Mouse (Mus musculus) left cerebral cortex, adult 18-20 months (tissue): ENCODE data around the gene Pde10a. TPM values are rescaled to one million over a fixed set of nuclear protein-coding genes. Genes with fewer than 3 reads are reported as not detected.
A peak's percentile ranks its signal among the peaks of the same experiment; 100 is the strongest.

Experiments used
- DNase-seq, 2 experiments: peaks; one replicate each; pipeline ENCODE4 v3.0.0; 2021 to 2022; ENCODE audit warnings: low spot score in 2 of 2, mixed read lengths in 1 of 2
- total RNA-seq, 2 experiments: library from RNA; stranded (reverse); gene quantifications; 2 replicates each; pipeline ENCODE4 v1.2.3; 2021

Pde10a gene
- total RNA-seq, 2 experiments from 2014 or later: 82.9 to 134 TPM

DNA sequence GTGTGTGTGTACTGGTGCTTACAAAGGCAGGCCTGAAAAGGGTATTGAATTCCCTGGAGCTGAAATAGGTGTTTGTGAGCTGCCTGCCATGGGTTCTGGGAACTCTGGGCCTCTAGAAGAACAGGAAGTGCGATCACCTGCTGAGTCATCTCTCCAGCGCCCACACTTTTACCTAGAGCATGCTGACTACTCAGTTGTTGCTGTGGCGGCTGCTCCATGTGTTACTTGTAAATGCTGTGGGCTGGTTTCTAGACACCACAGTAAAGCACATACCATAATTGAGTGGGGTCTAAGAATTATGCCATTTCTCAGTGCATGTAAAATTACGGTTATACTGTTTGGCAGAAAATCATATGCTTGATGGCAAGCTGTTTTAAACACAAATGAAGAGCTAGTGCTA lies 477.3 kb downstream of the Pde10a start:
- peak; percentile 55 to 67 for DNase-seq

DNA sequence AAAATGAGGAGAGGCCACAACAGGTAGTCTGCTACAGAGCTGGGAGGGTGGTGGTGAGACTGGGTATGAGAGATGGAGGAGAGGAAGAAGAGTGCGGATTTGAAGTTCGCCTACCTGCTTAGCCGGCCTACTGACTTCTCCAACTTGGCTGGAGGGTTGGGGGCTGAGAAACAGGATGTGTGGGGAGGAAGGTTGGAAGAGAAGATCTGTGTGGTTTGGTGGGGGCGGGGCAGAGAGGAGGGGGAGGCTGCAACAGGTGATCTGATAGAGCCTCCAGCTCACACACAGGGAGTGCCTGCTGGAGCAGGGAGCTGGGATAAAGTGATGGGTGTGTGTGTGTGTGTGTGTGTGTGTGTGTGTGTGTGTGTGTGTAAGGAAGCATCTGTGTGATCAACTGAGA lies 479.3 kb downstream of the Pde10a start:
- DNase-seq: no peak

DNA sequence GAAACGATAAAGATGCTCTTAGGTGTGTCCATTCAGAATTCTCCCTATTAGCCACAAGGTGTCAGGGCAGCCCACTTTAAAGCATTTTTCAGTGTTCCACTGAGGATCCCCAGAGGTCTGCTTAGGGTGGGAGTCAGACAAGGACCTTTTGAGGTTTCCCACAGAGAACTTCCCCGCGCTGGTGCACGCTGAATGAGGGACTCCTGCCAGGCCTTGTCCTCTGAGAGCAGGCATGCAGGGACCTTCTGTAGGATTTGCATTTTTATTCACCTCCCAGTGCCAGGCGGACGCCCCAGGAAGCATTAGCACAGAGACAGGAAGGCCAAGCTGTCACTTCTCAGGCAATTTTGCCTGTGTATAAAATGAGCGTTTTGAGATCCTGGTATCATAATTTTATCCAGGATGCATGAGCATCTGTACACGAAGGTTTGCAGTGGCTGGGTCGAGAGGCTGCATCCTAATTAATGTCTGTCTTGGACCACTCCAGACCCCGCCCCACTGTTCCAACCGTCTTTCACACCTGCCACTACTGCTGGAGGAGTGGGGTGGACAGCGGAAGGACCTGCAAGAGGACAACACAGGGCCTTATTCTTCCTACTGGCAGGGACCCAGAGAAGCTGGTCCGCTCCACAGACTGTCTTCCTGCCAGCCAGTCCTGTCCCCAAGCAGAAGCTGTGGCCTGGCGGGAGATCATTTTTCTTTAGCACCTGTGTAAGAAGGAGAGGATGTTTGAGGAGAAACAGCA lies 498.2 kb downstream of the Pde10a start:
- peak; percentile 3 to 10 for DNase-seq

DNA sequence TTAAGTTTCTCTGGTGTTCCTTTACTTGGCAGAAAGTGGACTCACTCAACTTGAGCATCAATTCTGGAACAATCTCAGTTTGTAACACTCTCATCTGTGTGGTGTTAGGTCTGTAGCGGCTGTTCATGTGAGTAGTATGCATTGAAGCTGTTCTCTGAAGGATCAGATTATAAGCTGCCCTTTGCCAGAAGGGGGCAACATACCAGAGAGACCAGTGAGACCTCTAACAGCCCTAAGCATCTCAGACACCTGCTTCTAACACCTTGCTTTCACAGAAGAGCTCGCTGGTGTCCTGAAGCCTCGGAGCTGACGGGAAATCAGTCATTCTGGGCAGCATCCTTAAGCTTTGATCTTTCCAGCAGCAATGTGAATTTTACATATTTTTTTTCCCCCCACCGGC lies 505.0 kb downstream of the Pde10a start:
- no peak for DNase-seq

DNA sequence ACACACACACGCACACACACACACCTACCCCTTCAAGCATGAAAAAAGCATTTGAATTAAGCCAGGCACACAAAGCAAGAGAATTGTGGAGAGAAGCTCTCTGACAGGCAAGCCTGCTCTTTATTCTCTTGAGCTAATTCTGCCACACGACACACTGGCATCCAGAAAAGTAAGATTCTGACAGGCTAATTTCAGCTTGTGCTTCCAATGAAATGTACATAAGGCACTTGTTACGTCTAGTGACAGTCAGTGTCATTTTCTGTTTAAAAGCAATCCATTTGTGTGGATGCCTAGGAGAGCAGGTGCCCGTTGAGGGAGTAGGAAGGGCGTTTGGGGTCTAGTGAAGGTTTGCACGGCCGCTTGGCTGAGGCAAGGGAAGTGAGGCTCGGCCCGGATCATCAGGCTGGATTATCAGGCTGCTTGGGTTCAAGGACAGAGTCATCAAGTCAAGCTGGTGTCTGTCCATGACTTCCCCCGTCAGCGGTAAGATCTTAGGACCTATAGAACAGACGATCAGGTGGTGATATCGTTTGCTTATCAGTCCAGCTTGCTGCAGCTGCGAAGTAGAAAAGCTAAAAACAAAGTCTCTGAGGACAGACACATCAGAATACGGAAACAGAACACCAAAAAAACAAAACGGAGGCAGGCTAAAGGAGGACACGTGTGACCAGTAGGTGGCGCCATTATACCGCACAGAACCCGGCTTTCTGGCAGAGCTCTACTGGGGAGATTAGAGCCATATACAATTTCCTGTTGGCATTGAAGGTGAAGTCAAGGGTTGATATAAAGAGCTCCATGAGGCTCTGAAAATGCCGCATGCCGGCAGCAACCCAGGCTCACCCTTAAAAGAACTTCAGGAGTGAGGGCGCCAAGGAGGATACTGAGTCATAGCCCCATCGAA lies 506.3 kb downstream of the Pde10a start:
- peak; percentile 84 to 87 for DNase-seq

DNA sequence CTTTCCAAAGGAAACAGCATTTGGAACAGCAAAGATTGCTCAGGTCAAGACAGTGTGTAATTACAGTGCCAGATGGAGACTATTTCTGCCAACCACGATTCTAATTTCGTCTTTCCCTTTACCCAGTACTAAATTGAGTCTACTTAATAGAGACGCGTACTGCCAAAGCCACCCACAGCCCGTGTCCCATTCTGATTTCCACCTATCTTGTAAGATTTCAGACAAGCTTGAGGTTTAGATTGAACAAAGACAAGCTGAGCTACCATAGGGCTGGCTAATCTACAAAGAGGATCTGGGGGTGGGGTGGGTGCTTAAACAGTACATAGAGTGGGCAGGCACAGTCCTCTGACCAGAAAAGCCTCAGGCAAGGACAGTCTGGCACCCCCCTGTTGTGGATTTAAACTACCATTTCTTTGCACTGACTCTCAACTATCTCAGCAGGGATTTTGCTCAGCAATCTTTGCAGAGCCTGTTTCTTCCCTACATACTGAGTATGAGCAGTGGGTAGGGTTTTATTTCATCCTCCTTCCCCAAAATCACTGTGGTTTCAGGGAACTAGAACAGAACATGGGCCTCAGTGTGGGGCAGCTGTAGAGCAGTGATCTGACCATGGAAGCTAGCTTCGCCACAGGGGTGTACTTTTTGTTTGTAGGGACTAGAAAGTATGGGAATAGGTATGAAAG lies 507.3 kb downstream of the Pde10a start:
- DNase-seq: peak in 1 of 2 experiments; percentile 12

DNA sequence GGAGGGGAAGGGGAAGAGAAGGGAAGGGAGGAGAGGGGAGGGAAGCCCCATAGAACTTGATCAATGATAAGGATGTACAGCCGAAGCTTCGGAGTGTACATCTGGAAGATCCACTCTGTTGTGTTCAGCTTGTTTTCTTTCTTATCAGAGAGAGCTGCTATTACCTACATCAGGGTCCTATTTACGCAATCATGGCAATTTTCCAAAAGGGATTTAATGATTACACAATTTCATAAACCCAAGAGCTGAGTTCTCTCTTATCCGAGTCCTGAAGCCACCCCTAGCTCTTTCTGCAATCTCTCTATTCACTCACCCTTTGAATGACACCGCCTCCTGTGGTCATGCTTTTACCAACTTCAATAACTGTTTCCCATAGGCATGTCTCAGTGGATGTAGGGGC lies 508.3 kb downstream of the Pde10a start:
- DNase-seq: no peak

DNA sequence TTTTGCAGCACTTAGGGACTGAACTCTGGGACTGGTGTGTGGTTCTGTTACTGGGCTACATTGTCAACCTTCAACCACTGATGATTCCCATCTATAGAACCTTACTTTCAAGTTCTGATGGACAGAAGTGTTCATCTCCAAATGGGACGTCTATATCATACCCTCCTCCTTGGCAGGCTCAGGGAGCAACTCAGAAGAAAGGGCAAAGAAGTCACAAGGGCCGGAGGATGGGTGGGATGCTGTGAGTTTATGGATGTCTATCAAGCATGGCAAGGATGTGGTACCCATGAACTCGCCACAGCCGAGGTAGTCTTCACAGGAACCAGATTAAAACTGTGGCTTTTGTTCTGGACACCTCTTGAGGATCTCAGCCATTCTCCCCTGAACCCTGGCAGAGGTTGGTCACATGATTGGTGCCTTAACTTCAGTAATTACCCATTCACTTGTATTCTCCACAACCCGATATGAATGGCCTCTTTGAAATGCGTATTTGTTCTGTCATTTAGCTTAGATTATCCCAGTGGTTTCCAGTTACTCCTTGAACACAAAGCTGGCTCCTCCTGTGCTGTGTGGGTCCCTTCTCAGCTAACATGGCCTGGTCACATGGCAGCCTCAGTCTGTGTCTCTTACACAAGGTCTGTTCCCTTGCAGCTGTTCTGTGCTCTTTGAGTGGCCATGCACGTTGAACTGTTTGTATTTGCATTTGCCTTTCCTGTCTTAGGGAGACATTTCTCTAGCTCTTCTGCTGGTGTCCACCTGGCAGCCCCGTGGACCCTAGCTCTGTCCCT lies 510.6 kb downstream of the Pde10a start:
- DNase-seq: no peak

Other genes starting within 250 kb of the Pde10a start
- gene Mpc1, start 242.5 kb upstream of the Pde10a start, total RNA-seq: 100 to 1,000 TPM; 161 to 169 TPM
- 10 to 100 TPM; 62.1 to 63.8 TPM for gene Sft2d1, start 214.3 kb upstream of the Pde10a start, total RNA-seq
- gene Prr18, start 187.9 kb upstream of the Pde10a start, total RNA-seq: 10 to 100 TPM; 14.0 to 17.9 TPM
- 1 to 10 TPM in 1 of 2 experiments, under 1 TPM in 1; 0.84 to 1.3 TPM for gene T2, start 169.4 kb upstream of the Pde10a start, total RNA-seq
- not detected for gene T, start 90.9 kb upstream of the Pde10a start, total RNA-seq
- not detected for gene Gm17087, start 41.6 kb downstream of the Pde10a start, total RNA-seq